Mouse (Mus musculus): ENCODE results near the gene Inppl1.

The Inppl1 gene

DNA sequence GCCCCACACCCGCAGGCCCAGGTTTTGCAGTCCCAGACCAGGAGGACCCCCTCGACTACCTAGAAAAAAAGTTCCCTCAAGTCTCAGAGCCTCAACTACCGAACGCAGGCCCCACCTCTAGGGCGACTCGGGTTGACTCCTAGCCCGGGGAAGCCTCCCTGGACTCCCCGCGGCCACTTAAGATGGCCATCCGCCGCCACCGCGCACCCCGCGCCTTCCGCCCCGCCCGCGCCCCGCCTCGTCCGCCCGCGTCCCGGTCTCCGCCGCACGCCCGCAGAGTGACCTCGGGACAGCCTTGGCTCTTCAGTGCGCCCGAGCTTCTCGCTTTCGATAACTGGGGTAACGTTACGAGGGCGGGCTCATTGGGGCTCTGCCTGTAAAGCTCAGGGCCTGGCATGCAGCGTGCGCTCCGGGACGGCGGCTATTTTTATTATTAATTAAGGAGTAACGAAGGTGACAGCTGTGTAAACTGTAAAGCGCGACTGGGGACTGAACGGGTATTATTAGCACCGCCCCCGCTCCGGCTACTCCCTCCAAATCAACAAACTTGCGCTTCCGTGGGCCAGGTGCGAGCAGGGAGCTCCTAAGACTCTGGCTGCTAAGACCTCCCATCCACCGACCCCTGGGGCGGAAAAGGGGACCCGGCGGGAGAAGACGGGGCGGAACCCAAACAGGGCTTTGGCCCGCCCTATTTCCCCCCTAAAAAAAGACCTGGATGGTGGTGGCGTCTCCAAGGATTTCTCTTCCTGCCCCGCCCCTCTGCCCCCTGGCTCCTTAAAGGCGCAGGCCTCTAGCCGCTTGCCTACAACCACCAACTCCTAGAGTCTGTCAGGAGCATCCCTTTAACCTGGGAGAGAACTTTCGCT is at the start of gene Inppl1:
TSS of gene Inppl1 (minus strand) at position 624 of the 866 bp plus-strand sequence.
- DNase-seq (ENCODE audit: low read depth, low spot score) = peak; percentile 85

DNA sequence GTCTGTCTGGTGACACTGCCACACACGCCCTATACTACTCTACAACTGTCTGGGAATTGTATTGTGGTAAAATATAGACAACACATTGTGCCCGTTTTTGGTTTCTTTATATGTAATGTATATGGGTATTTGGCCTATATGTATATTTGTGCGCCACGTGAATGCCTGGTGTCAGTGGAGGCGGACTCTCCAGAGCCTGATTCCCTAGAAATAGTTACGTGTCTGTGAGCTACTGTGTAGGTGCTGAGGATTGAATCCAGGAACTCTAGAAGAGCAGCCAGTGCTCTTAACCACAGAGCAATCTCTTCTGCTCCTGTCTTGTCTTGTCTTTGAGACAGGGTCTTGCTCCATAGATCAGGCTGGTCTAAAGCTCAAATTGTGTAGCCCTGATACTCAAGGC is 48.2 kb upstream of the Inppl1 start:
- no peak for DNase-seq (ENCODE audit: low read depth, low spot score)

DNA sequence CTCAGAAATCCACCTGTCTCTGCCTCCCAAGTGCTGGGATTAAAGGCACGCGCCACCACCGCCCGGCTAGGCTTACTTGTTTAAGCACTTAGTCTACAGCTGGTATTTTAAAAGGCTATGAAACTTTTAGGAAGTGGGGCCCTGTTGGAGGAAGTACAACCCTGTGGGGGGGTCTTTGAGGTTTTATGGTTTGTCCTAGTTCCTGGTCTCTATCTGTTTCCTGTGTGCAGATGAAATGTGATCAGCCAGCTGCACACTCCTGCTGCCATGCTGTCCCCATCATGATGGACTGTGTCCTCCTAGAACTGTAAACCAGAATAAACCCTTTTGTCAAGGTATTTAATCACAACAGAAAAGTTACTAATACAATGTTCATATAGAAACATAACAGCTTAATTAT is 46.1 kb upstream of the Inppl1 start:
- DNase-seq (ENCODE audit: low read depth, low spot score) = no peak

DNA sequence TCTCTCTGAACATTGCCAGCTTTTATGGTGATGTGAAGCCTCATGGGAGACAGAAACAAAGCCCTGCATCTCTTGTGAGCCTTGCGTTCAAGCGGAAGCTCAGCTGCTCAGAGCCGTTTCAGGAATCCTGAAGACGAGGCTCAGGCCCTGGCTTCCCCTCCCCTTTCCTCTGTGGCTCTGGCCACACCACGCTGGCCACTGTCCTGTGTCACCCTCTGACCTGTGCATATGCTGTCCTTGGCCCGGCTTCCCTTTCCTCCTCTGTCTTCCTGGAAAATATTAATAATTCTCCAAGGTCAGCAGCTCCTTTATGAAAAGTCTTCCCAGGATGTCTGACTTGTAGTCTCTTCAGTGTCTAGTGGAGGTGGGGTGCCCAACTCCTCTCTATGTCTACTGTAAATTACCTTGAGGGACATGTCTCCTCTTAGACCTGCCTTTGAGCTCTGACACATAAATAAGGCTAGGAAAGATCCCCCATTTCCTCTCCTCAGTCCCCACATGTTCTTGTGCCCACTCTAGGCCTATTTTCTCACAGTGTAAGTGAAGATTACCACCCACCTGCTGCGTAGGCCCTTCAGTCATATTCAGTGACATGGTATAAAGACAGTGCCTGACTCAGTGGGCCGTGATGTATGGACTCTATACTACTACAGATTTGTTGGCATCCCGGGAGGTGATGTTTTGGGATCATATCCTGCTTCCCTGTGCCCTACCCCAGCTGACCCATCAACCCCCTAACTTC is 44.6 kb upstream of the Inppl1 start:
- no peak for DNase-seq (ENCODE audit: low read depth, low spot score)

- DNase-seq (ENCODE audit: low read depth, low spot score) = no peak
These were observed 42.8 kb upstream of the Inppl1 start for GRCm38 (mm10) chr7:101880855-101881254.

- no peak for DNase-seq (ENCODE audit: low read depth, low spot score)
These were observed 37.9 kb upstream of the Inppl1 start for GRCm38 (mm10) chr7:101875978-101876377.

DNA sequence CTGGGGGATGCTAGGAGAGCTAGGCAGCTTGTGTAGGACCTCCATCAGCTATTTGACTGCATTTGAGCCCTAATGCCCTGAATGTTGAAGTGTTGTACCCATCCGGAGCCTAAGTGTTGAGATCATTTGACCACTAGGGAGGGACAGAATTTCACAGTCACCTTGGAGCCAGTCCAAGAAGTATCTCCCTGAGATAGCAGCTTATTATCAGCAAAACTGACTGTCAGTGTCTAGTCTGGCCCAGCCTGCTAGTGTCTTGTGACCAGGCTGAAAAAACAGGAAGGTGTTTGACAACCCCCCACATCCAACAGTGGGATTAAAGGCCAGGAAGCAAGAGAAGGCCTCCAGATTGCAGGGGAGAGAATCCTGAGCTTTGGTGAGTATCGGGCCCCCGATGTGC is 33.3 kb upstream of the Inppl1 start:
- DNase-seq (ENCODE audit: low read depth, low spot score) = peak; percentile 15

DNA sequence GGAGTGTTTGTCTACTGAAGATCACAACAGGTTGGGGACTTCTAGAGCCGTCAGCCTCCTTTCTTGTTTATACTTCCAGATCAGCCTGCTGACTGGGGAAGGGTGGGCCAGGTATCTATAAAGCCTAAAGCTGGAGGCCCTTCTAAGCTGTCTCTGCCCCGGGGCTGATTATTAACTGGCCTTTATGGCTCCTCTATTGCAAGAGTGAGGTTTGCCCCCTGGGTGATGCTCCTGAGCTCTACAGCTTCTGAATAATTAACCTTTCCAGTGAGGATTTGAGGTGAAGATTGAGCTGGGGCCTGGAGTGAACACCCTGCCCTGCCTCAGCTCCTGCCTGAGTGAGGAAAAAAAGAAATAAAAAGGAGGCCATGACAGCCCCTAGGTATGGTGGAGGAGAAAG is 32.6 kb upstream of the Inppl1 start, which contains the start of gene Folr1:
TSS of gene Folr1 (minus strand) at position 160 of the 400 bp plus-strand sequence.
- DNase-seq (ENCODE audit: low read depth, low spot score) = no peak

DNA sequence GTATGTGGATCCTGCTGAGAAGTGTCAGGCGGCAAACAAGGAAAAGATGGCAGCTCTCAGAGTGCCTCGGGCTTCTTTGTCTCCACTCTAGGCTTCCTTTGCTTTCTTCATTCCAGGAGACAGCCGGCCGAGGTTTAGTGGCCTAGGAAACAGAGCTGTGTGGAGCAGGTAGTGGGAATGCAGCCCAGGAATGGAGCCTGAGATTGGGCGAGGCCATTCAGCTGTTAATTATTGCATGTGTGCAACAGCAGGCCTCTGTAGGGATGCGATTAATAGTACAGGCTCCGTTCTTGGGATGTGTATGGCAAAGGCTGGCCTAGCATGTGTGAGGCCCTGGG is 31.1 kb upstream of the Inppl1 start:
- no peak for DNase-seq (ENCODE audit: low read depth, low spot score)

- DNase-seq (ENCODE audit: low read depth, low spot score) = no peak
These were observed 30.5 kb upstream of the Inppl1 start for GRCm38 (mm10) chr7:101868241-101869162.

DNA sequence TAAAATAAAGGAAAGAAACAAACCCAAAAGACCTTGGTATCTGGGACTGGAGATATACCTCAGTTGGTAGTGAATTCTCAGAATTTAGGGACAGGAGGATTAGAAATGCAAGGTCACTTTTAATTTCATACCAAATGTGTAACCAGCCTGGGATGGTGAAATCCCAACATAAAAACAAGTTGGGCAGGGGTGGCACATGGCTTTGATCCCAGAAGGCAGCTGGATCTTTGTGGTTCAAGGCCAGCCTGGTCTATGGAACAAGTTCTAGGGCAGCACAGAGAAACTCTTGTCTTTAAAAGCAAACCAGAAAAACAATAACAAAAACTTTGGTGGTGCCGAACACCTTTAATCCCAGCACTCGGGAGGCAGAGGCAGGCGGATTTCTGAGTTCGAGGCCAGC is 29.5 kb upstream of the Inppl1 start:
- no peak for DNase-seq (ENCODE audit: low read depth, low spot score)

- DNase-seq (ENCODE audit: low read depth, low spot score) = no peak
These were observed 28.6 kb upstream of the Inppl1 start for GRCm38 (mm10) chr7:101866491-101867265.

- DNase-seq (ENCODE audit: low read depth, low spot score) = no peak
These were observed 25.4 kb upstream of the Inppl1 start, which contains the start of gene Anapc15 for GRCm38 (mm10) chr7:101863415-101863814. Anapc15 (plus strand) TSS chr7:101863715.

DNA sequence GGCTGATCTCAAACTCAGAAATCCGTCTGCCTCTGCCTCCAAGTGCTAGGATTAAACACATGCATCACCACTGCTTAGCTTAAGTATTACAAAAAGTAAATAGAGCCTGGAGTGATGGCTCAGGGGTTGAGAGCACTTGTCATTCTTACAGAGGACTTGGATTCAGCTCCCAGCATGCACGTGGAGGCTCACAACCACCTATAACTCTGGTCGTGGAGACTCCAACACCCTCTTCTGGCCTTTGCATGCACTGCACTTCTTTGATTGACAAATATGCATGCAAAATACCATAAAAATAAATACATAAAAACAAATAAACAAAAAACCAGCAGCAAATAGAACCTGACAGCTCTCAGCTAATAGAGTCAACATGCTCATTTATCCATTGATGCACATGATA is 24.3 kb upstream of the Inppl1 start:
- no peak for DNase-seq (ENCODE audit: low read depth, low spot score)

DNA sequence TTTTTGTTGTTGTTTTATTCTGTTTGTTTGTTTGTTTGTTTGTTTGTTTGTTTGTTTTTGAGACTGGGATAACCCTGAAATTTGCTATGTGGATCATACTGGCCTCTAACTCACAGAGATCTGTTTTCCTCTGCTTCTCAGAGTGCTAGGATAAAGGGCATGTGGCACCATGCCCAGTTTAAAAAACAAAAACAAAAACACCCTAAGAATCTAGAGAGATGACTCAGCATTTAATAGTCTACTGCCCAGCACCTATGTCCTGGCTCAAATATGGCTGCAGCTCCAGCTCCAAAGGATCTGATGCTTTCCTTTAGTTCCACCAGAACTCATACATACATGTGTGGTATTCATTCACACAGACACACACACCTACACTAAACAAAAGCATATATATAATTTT is 22.9 kb upstream of the Inppl1 start:
- DNase-seq (ENCODE audit: low read depth, low spot score) = peak; percentile 68

GRCm38 (mm10) chr7:101858362-101858761 is 20.3 kb upstream of the Inppl1 start:
- no peak for DNase-seq (ENCODE audit: low read depth, low spot score)

- no peak for DNase-seq (ENCODE audit: low read depth, low spot score)
These were observed 19.1 kb upstream of the Inppl1 start, which contains the start of gene Folr2 for GRCm38 (mm10) chr7:101857094-101857493. Folr2 (minus strand) TSS chr7:101857194.

GRCm38 (mm10) chr7:101853816-101854215 is 15.8 kb upstream of the Inppl1 start:
- DNase-seq (ENCODE audit: low read depth, low spot score) = peak; percentile 74

DNA sequence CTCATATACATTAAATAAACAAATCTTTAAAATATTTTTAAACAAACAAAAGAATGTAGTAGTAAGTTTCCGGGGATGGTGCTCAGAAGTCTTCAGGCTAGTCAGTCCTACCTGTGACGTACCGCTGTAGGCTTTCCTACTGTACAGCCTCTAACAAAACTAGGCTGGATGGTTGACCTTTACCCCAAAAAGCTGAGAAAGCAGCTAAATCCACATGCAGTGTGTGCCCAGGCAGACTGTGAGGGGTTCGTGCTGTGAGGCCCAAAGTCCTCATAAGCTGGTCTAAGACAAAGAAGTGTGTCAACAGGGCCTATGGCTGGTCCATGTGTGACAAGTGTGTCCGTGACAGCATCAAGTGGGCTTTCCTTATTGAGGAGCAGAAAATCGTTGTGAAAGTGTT is 14.8 kb upstream of the Inppl1 start:
- no peak for DNase-seq (ENCODE audit: low read depth, low spot score)

DNA sequence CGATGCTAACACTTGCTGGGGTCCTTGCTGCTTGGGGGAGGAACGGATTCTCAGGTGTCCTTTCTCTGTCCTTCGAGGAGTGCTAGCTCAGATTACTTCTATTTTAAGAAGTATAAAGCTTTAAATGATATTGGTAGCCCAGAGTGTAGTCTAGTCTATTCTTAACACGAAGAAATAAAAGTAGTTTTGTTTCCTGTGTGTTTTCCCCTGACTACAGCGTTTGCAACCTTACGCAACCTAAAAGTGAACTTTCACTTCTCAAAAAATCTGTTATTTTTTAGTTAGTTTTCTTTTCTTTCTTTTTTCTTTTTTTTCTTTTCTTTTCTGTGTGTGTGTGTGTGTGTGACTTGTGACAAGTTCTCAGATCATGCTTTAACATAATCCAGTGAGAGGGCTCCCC is 13.7 kb upstream of the Inppl1 start:
- DNase-seq (ENCODE audit: low read depth, low spot score) = no peak

- DNase-seq (ENCODE audit: low read depth, low spot score) = no peak
These were observed 9.9 kb upstream of the Inppl1 start for GRCm38 (mm10) chr7:101847934-101848333.

All from 3T3-L1 (cell line).